Mouse (Mus musculus) liver, postnatal 0 days (tissue): Measurements from ENCODE around the gene Lcn9.

Experiments
- CTCF ChIP-seq: sonication (generic); IDR thresholded peaks from 2 replicates; pipeline ENCODE4 v1.5.1; 2016; ENCODE audit warnings: antibody characterized with exemption, low read depth
- EP300 ChIP-seq: IDR thresholded peaks from 2 replicates; pipeline ENCODE4 v1.6.1; 2016; ENCODE audit warnings: antibody characterized with exemption, low read depth, mild to moderate bottlenecking

- TF ChIP-seq CTCF: no peak
- no peak for TF ChIP-seq EP300
Measured at GRCm38 (mm10) chr2:25776717-25777116, 46.2 kb upstream of the Lcn9 start, which contains the start of gene Lcn11.
